Mouse (Mus musculus) R1 (cell line): ENCODE measurements around the gene Gcfc2.

Experiments
- DNase-seq: peaks from one replicate; pipeline ENCODE4 v3.0.0-alpha.2; 2018; ENCODE audit warnings: low read depth, low spot score

Gene Gcfc2

GRCm38 (mm10) chr6:81975971-81976621, 52.6 kb downstream of the Gcfc2 start:
- peak; percentile 57 for DNase-seq

- no peak for DNase-seq
Measured at GRCm38 (mm10) chr6:81979286-81979685, 55.8 kb downstream of the Gcfc2 start.

GRCm38 (mm10) chr6:81986171-81986570, 62.7 kb downstream of the Gcfc2 start:
- no peak for DNase-seq

- no peak for DNase-seq
Measured at GRCm38 (mm10) chr6:81986599-81986998, 63.1 kb downstream of the Gcfc2 start.

GRCm38 (mm10) chr6:81987010-81987409, 63.5 kb downstream of the Gcfc2 start:
- peak; percentile 74 for DNase-seq

- no peak for DNase-seq
Measured at GRCm38 (mm10) chr6:81987580-81987979, 64.1 kb downstream of the Gcfc2 start.

GRCm38 (mm10) chr6:81988341-81988740, 64.9 kb downstream of the Gcfc2 start:
- no peak for DNase-seq

GRCm38 (mm10) chr6:81990049-81990810, 66.8 kb downstream of the Gcfc2 start:
- DNase-seq: no peak
